In the genomic region with DNA sequence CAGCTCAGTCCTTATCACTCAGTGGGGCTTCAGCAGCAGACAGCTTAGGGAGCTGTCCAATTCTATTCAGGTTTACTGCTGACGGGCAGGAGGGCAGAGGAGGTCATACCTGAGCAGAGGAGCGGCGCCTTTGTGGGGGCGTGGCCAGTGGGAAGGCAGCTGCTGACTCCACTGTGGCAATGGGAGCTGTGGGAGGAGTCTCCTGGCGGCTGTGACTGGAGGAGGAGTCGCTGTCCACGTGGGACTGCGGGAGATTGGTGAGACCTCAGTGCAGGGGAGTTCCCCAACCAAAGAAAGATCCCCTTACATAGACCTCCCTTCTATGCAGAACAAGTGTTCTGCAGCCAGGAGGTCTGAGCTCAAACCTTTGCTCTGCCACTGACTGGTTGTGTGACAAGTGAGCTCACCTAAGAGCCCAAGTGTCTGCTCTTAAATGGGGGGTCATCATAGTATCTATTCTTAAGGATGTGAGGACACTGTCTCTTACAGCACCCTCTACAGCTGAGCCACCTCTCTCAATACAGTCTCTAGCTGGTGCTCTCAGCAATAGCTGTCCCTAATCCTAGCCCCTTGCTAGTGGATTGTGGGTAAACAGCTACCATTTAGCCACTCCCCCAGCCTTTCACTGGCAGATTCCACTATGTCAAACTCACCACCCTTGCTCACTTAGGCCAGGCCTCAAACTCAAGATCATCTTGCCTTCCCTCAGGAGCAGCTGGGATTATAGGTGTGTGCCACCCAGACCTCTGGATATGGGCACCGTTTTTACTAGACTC, we compare ENCODE assay signal across 9 mouse cellular contexts. TPM values are rescaled to one million over a fixed set of nuclear protein-coding genes. Genes with fewer than 3 reads are reported as not detected.
DNase-seq lines count a peak whose midpoint lies in the region; ATAC-seq and TF ChIP-seq lines count a peak whose summit lies in the region.
"Had no signal": no experiment of that assay in that cellular context is flagged by ENCODE, and none has a peak within 500 bp of the region (broad histone marks: within the 10 kb centered on the region; RNA-seq: fewer than 3 reads in every experiment).

No protein-coding gene starts in this region.

- no peaks in the 10 kb centered on the region for H3K36me3 ChIP-seq in liver, adult 2 months (ENCODE audit: control insufficient read depth, insufficient read depth, low read length)
- peaks cover 9% of the 10 kb centered on the region for H3K36me3 ChIP-seq in forebrain, embryonic 15.5 days

- no peak overlapping the region for H3K4me2 ChIP-seq in forebrain, embryonic 15.5 days (replicated peaks)
- H3K4me2 ChIP-seq: limb, embryonic 15.5 days had no signal

- H3K4me1 ChIP-seq in liver, adult 2 months (ENCODE audit: control insufficient read depth, insufficient read depth, low read length): no peaks in the 10 kb centered on the region
- H3K4me1 ChIP-seq in forebrain, embryonic 15.5 days: peaks cover 5% of the 10 kb centered on the region

- no peaks in the 10 kb centered on the region for H3K9me3 ChIP-seq in forebrain, embryonic 15.5 days
- H3K9me3 ChIP-seq: limb, embryonic 15.5 days had no signal

- DNase-seq in thymus, postnatal 0 days (ENCODE audit: low spot score): peak; percentile 56
- DNase-seq in thymus, adult 18-20 months: no peak
- peak; percentile 67 for DNase-seq in liver, adult 2 months (ENCODE audit: extremely low read depth, low read depth, low spot score)
- no peak for DNase-seq in MN1 (ENCODE audit: low spot score)
- DNase-seq in cerebellum, postnatal 4 days (ENCODE audit: low spot score in 2 of 2): no peak

- peak; percentile 96 for ATAC-seq in granulocyte monocyte progenitor cell, adult 5-6 weeks (replicated peaks; ENCODE audit: poor library complexity, severe bottlenecking)
- 0 out of 2 replicates have a peak, but pooled peaks have one; percentile 25 for ATAC-seq in neutrophil, adult 5-6 weeks (ENCODE audit: extremely low read depth, insufficient number of reproducible peaks, low FRiP score, poor library complexity, severe bottlenecking)
- ATAC-seq in forebrain, embryonic 15.5 days (replicated peaks): no peak

- no peak overlapping the region for H3K9ac ChIP-seq in liver, adult 2 months (ENCODE audit: low read depth, low read length)
- no peak overlapping the region for H3K9ac ChIP-seq in forebrain, embryonic 15.5 days (replicated peaks)
- H3K9ac ChIP-seq: limb, embryonic 15.5 days had no signal

- no peak overlapping the region for H3K4me3 ChIP-seq in liver, adult 2 months (ENCODE audit: insufficient read depth, low read depth, low read length)
- no peak overlapping the region for H3K4me3 ChIP-seq in forebrain, embryonic 15.5 days
- H3K4me3 ChIP-seq: limb, embryonic 15.5 days had no signal

- TF ChIP-seq POLR2A in liver, adult 2 months (IDR thresholded peaks at IDR 0.05; ENCODE audit: extremely low read depth, insufficient read depth, low read length): no peak

- 23% methylated on average over 9 of the region's 9 CpGs for WGBS in liver, adult 2 months
- WGBS in forebrain, embryonic 15.5 days: 29% methylated on average over 9 of the region's 9 CpGs

- no peak overlapping the region for H3K27ac ChIP-seq in liver, adult 2 months (replicated peaks; ENCODE audit: insufficient read depth, low read depth, low read length)
- H3K27ac ChIP-seq in forebrain, embryonic 15.5 days (replicated peaks): no peak overlapping the region
- H3K27ac ChIP-seq: limb, embryonic 15.5 days had no signal

- 0 out of 2 replicates have a peak, but pooled peaks cover 3% of the 10 kb centered on the region for H3K27me3 ChIP-seq in liver, adult 2 months (ENCODE audit: control insufficient read depth, insufficient read depth, low read length)
- peaks cover 6% of the 10 kb centered on the region; the same call in 1 of the 2 replicates for H3K27me3 ChIP-seq in forebrain, embryonic 15.5 days

- no peak for TF ChIP-seq CTCF in liver, adult 2 months (IDR thresholded peaks at IDR 0.05; ENCODE audit: low read depth, low read length)

- H3K79me2 ChIP-seq in liver, adult 2 months (ENCODE audit: control insufficient read depth, insufficient read depth, low read length): no peaks in the 10 kb centered on the region

RNA-seq across cellular contexts. Expression of gene Fam98c, which starts 6.9 kb away (rescaled TPM):
- 49.7 and 54.4 TPM in 2 replicates for polyA plus RNA-seq in thymus, postnatal 0 days (2015; fragmentation: Nextera tagmentation; extraction: Ambion mirVana)
- 18.3 and 18.8 TPM in 2 replicates for total RNA-seq in granulocyte monocyte progenitor cell, adult 5-6 weeks (2014; fragmentation: Nextera tagmentation)
- total RNA-seq in granulocyte monocyte progenitor cell, adult 5-6 weeks (2017): 21.2 and 25.3 TPM in 2 replicates
- total RNA-seq in liver, adult 2 months (2014; rRNA removed): 5.1 and 5.4 TPM in 2 replicates
- polyA plus RNA-seq in liver, adult 2 months (2012; rRNA removed): 12.5 and 19.3 TPM in 2 replicates
- 23.3 and 26.8 TPM in 2 replicates for total RNA-seq in neutrophil, adult 5-6 weeks (2017)
- polyA plus RNA-seq in forebrain, embryonic 15.5 days (2015; fragmentation: Nextera tagmentation; extraction: Ambion mirVana): 20.5 and 21.3 TPM in 2 replicates

RNA-seq across cellular contexts. Expression of gene Ggn, which starts 7.1 kb away (rescaled TPM):
- polyA plus RNA-seq in thymus, postnatal 0 days (2015; fragmentation: Nextera tagmentation; extraction: Ambion mirVana): 0.17 and 0.20 TPM in 2 replicates
- 0.24 and 0.32 TPM in 2 replicates for total RNA-seq in granulocyte monocyte progenitor cell, adult 5-6 weeks (2014; fragmentation: Nextera tagmentation)
- total RNA-seq in granulocyte monocyte progenitor cell, adult 5-6 weeks (2017): 0.26 and 3.0 TPM in 2 replicates
- total RNA-seq in liver, adult 2 months (2014; rRNA removed): 0.07 TPM in 1 of 2 replicates, not detected in the other
- 0.18 TPM in 1 of 2 replicates, not detected in the other for polyA plus RNA-seq in liver, adult 2 months (2012; rRNA removed)
- 0.47 TPM in 1 of 2 replicates, not detected in the other for total RNA-seq in neutrophil, adult 5-6 weeks (2017)
- 0.18 TPM in 2 replicates for polyA plus RNA-seq in forebrain, embryonic 15.5 days (2015; fragmentation: Nextera tagmentation; extraction: Ambion mirVana)

RNA-seq across cellular contexts. Expression of gene Spred3, which starts 7.3 kb away (rescaled TPM):
- 0.23 and 1.4 TPM in 2 replicates for polyA plus RNA-seq in thymus, postnatal 0 days (2015; fragmentation: Nextera tagmentation; extraction: Ambion mirVana)
- 2.6 and 2.8 TPM in 2 replicates for total RNA-seq in granulocyte monocyte progenitor cell, adult 5-6 weeks (2014; fragmentation: Nextera tagmentation)
- total RNA-seq in granulocyte monocyte progenitor cell, adult 5-6 weeks (2017): 0.26 and 0.95 TPM in 2 replicates
- total RNA-seq in liver, adult 2 months (2014; rRNA removed): 0.18 and 0.20 TPM in 2 replicates
- 0.35 and 0.40 TPM in 2 replicates for polyA plus RNA-seq in liver, adult 2 months (2012; rRNA removed)
- total RNA-seq in neutrophil, adult 5-6 weeks (2017): 0.58 and 0.98 TPM in 2 replicates
- polyA plus RNA-seq in forebrain, embryonic 15.5 days (2015; fragmentation: Nextera tagmentation; extraction: Ambion mirVana): 6.4 TPM in 2 replicates

RNA-seq across cellular contexts. Expression of gene Psmd8, which starts 17.6 kb away (rescaled TPM):
- polyA plus RNA-seq in thymus, postnatal 0 days (2015; fragmentation: Nextera tagmentation; extraction: Ambion mirVana): 358 and 374 TPM in 2 replicates
- total RNA-seq in granulocyte monocyte progenitor cell, adult 5-6 weeks (2014; fragmentation: Nextera tagmentation): 119 and 172 TPM in 2 replicates
- total RNA-seq in granulocyte monocyte progenitor cell, adult 5-6 weeks (2017): 165 and 166 TPM in 2 replicates
- total RNA-seq in liver, adult 2 months (2014; rRNA removed): 195 and 217 TPM in 2 replicates
- 119 and 132 TPM in 2 replicates for polyA plus RNA-seq in liver, adult 2 months (2012; rRNA removed)
- total RNA-seq in neutrophil, adult 5-6 weeks (2017): 122 and 123 TPM in 2 replicates
- 269 and 274 TPM in 2 replicates for polyA plus RNA-seq in forebrain, embryonic 15.5 days (2015; fragmentation: Nextera tagmentation; extraction: Ambion mirVana)

RNA-seq across cellular contexts. Expression of gene Rasgrp4, which starts 28.3 kb away (rescaled TPM):
- polyA plus RNA-seq in thymus, postnatal 0 days (2015; fragmentation: Nextera tagmentation; extraction: Ambion mirVana): 2.2 and 3.4 TPM in 2 replicates
- total RNA-seq in granulocyte monocyte progenitor cell, adult 5-6 weeks (2014; fragmentation: Nextera tagmentation): 0.51 and 6.3 TPM in 2 replicates
- 0.43 and 1.2 TPM in 2 replicates for total RNA-seq in granulocyte monocyte progenitor cell, adult 5-6 weeks (2017)
- under 0.01 and 0.07 TPM in 2 replicates for total RNA-seq in liver, adult 2 months (2014; rRNA removed)
- 0.41 and 0.69 TPM in 2 replicates for polyA plus RNA-seq in liver, adult 2 months (2012; rRNA removed)
- 108 and 138 TPM in 2 replicates for total RNA-seq in neutrophil, adult 5-6 weeks (2017)
- 0.57 and 0.69 TPM in 2 replicates for polyA plus RNA-seq in forebrain, embryonic 15.5 days (2015; fragmentation: Nextera tagmentation; extraction: Ambion mirVana)

Comparison
In these comparisons a context has a peak if more than half of its experiments do, and no peak if none do; other contexts are left out.
1. DNase-seq: peak in thymus, postnatal 0 days (single experiment) and liver, adult 2 months (single experiment); none in thymus, adult 18-20 months (0 of 2), MN1 (single experiment) and cerebellum, postnatal 4 days (0 of 2).